Mouse (Mus musculus): ENCODE measurements around the gene Gm11020. TPM values are rescaled to one million over a fixed set of nuclear protein-coding genes. Genes with fewer than 3 reads are reported as not detected.

Gm11020 gene
- polyA plus RNA-seq, 1 experiment = not detected

- H3ac ChIP-seq (ENCODE audit: control insufficient read depth, insufficient read length, low read depth) = peak overlapping the region; percentile 77
- peak overlapping the region; percentile 78 for H3K4me3 ChIP-seq (ENCODE audit: insufficient read depth, poor library complexity, severe bottlenecking)
- TF ChIP-seq USF1 (IDR thresholded peaks at IDR 0.05; ENCODE audit: low read depth) (peak; percentile 89), CEBPB (IDR thresholded peaks at IDR 0.05; ENCODE audit: low read depth) (no peak), MAX (IDR thresholded peaks at IDR 0.05) (peak; percentile 17)
- peaks cover 32% of the 10 kb centered on the region for H3K36me3 ChIP-seq (ENCODE audit: control insufficient read depth, insufficient read depth)
- H3K79me2 ChIP-seq (ENCODE audit: control insufficient read depth, insufficient read depth) = peaks cover 19% of the 10 kb centered on the region
- H3K27me3 ChIP-seq (ENCODE audit: control insufficient read depth, insufficient read depth, insufficient read length) = no peaks in the 10 kb centered on the region
- H3K79me3 ChIP-seq (ENCODE audit: low read depth) = peaks cover 8% of the 10 kb centered on the region
These were observed 19.8 kb downstream of the Gm11020 start for GRCm38 (mm10) chr8:104341106-104341561.

GRCm38 (mm10) chr8:104341678-104342077 is 20.3 kb downstream of the Gm11020 start:
- H3K79me2 ChIP-seq (ENCODE audit: control insufficient read depth, insufficient read depth) = peaks cover 19% of the 10 kb centered on the region
- H3ac ChIP-seq (ENCODE audit: control insufficient read depth, insufficient read length, low read depth) = peak overlapping the region; percentile 77
- H3K27me3 ChIP-seq (ENCODE audit: control insufficient read depth, insufficient read depth, insufficient read length) = no peaks in the 10 kb centered on the region
- peaks cover 37% of the 10 kb centered on the region for H3K36me3 ChIP-seq (ENCODE audit: control insufficient read depth, insufficient read depth)
- peak overlapping the region; percentile 78 for H3K4me3 ChIP-seq (ENCODE audit: insufficient read depth, poor library complexity, severe bottlenecking)
- no peak for TF ChIP-seq FOSL1 (IDR thresholded peaks at IDR 0.05; ENCODE audit: insufficient read depth, low read length, poor library complexity, severe bottlenecking)
- no peak for TF ChIP-seq MYOG (IDR thresholded peaks at IDR 0.05; ENCODE audit: control insufficient read depth, extremely low read depth, insufficient read length)
- no peak for TF ChIP-seq USF1 (IDR thresholded peaks at IDR 0.05; ENCODE audit: low read depth)
- TF ChIP-seq CEBPB (IDR thresholded peaks at IDR 0.05; ENCODE audit: low read depth) = no peak
- no peak for TF ChIP-seq CTCF (IDR thresholded peaks at IDR 0.05; ENCODE audit: control insufficient read depth, insufficient read depth, insufficient read length)
- no peak for TF ChIP-seq MAX (IDR thresholded peaks at IDR 0.05)
- no peak for TF ChIP-seq MYOD1 (IDR thresholded peaks at IDR 0.05; ENCODE audit: control insufficient read depth, insufficient read length, low read depth)
- peaks cover 8% of the 10 kb centered on the region for H3K79me3 ChIP-seq (ENCODE audit: low read depth)

GRCm38 (mm10) chr8:104342426-104342825 is 21.1 kb downstream of the Gm11020 start:
- peaks cover 8% of the 10 kb centered on the region for H3K79me3 ChIP-seq (ENCODE audit: low read depth)
- H3ac ChIP-seq (ENCODE audit: control insufficient read depth, insufficient read length, low read depth) = no peak overlapping the region
- no peaks in the 10 kb centered on the region for H3K27me3 ChIP-seq (ENCODE audit: control insufficient read depth, insufficient read depth, insufficient read length)
- H3K36me3 ChIP-seq (ENCODE audit: control insufficient read depth, insufficient read depth) = peaks cover 44% of the 10 kb centered on the region
- TF ChIP-seq USF1 (IDR thresholded peaks at IDR 0.05; ENCODE audit: low read depth) = no peak
- no peak for TF ChIP-seq CEBPB (IDR thresholded peaks at IDR 0.05; ENCODE audit: low read depth)
- TF ChIP-seq MYOD1 (IDR thresholded peaks at IDR 0.05; ENCODE audit: control insufficient read depth, insufficient read length, low read depth) = no peak
- no peak for TF ChIP-seq MAX (IDR thresholded peaks at IDR 0.05)
- TF ChIP-seq FOSL1 (IDR thresholded peaks at IDR 0.05; ENCODE audit: insufficient read depth, low read length, poor library complexity, severe bottlenecking) = no peak
- no peak for TF ChIP-seq CTCF (IDR thresholded peaks at IDR 0.05; ENCODE audit: control insufficient read depth, insufficient read depth, insufficient read length)
- TF ChIP-seq MYOG (IDR thresholded peaks at IDR 0.05; ENCODE audit: control insufficient read depth, extremely low read depth, insufficient read length) = no peak
- H3K79me2 ChIP-seq (ENCODE audit: control insufficient read depth, insufficient read depth) = peaks cover 19% of the 10 kb centered on the region
- no peak overlapping the region for H3K4me3 ChIP-seq (ENCODE audit: insufficient read depth, poor library complexity, severe bottlenecking)

DNA sequence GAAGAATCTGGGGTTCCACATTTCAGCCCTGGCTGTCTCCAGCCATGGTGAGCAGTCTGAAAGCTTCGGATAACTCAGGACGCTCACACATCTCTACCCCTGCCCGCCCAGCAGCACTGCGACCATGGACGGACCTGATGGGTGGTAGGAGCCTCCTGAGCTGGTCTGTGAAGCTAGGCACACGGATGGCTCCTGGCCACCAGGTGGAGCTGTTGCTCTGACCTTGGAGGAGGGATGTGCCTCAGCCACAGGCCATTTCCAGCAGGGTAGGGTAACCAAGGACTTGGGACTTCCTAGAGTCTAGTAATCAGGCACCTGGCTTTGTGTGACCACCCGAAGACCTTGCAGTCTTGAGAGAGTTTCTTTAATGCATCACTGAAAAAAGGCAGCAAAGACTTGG is 22.6 kb downstream of the Gm11020 start:
- peaks cover 59% of the 10 kb centered on the region for H3K36me3 ChIP-seq (ENCODE audit: control insufficient read depth, insufficient read depth)
- no peak overlapping the region for H3K4me3 ChIP-seq (ENCODE audit: insufficient read depth, poor library complexity, severe bottlenecking)
- no peak overlapping the region for H3ac ChIP-seq (ENCODE audit: control insufficient read depth, insufficient read length, low read depth)
- H3K79me3 ChIP-seq (ENCODE audit: low read depth) = peaks cover 8% of the 10 kb centered on the region
- no peaks in the 10 kb centered on the region for H3K27me3 ChIP-seq (ENCODE audit: control insufficient read depth, insufficient read depth, insufficient read length)
- peaks cover 19% of the 10 kb centered on the region for H3K79me2 ChIP-seq (ENCODE audit: control insufficient read depth, insufficient read depth)
- no peak for TF ChIP-seq FOSL1 (IDR thresholded peaks at IDR 0.05; ENCODE audit: insufficient read depth, low read length, poor library complexity, severe bottlenecking)
- TF ChIP-seq MYOD1 (IDR thresholded peaks at IDR 0.05; ENCODE audit: control insufficient read depth, insufficient read length, low read depth) = no peak
- TF ChIP-seq USF1 (IDR thresholded peaks at IDR 0.05; ENCODE audit: low read depth) = no peak
- peak; percentile 98 for TF ChIP-seq CTCF (IDR thresholded peaks at IDR 0.05; ENCODE audit: control insufficient read depth, insufficient read depth, insufficient read length)

DNA sequence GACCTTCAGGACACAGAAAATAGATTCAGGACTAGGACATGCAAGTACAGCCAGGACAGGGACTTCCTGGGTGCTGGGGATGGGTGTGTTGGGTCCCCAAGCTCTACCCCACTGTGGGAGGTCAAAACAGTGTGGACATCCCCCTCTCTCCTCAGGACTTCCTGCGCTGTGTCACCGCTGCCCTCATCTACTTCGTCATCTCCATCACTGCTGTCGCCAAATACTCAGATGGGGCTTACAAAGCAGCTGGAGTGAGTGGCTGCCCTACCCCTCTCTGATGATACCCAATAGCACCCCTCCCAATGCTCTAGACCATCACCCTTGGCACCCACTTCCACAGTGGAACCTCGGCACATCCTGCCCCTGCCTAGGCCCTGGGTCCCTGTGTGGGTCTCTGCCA is 23.3 kb downstream of the Gm11020 start:
- no peaks in the 10 kb centered on the region for H3K27me3 ChIP-seq (ENCODE audit: control insufficient read depth, insufficient read depth, insufficient read length)
- H3K79me3 ChIP-seq (ENCODE audit: low read depth) = peaks cover 8% of the 10 kb centered on the region
- peaks cover 19% of the 10 kb centered on the region for H3K79me2 ChIP-seq (ENCODE audit: control insufficient read depth, insufficient read depth)
- no peak overlapping the region for H3ac ChIP-seq (ENCODE audit: control insufficient read depth, insufficient read length, low read depth)
- no peak for TF ChIP-seq USF1 (IDR thresholded peaks at IDR 0.05; ENCODE audit: low read depth)
- peaks cover 59% of the 10 kb centered on the region for H3K36me3 ChIP-seq (ENCODE audit: control insufficient read depth, insufficient read depth)
- no peak overlapping the region for H3K4me3 ChIP-seq (ENCODE audit: insufficient read depth, poor library complexity, severe bottlenecking)

DNA sequence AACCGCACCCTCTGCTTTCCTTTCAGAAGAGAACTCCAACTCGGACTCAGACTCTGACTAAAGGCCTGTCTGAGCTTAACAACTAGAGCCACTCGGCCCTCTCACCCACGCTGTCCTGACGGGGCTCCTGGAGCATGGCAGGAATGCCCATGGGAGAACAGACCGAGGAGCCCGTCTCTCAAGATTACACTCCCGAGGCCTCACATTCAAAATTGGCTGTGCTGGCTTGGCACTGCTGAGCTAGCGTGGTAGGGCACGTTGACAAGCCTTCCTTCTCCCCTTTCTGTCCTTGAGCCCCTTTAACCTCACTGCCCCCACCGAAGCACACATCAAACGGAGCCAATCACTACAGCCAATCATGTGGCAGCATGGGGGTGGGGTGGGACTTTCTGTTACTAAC is 25.3 kb downstream of the Gm11020 start:
- no peak overlapping the region for H3K4me3 ChIP-seq (ENCODE audit: insufficient read depth, poor library complexity, severe bottlenecking)
- peaks cover 5% of the 10 kb centered on the region for H3K79me3 ChIP-seq (ENCODE audit: low read depth)
- no peak for TF ChIP-seq FOSL1 (IDR thresholded peaks at IDR 0.05; ENCODE audit: insufficient read depth, low read length, poor library complexity, severe bottlenecking)
- no peak for TF ChIP-seq MAX (IDR thresholded peaks at IDR 0.05)
- no peak for TF ChIP-seq CEBPB (IDR thresholded peaks at IDR 0.05; ENCODE audit: low read depth)
- H3ac ChIP-seq (ENCODE audit: control insufficient read depth, insufficient read length, low read depth) = no peak overlapping the region
- peaks cover 8% of the 10 kb centered on the region for H3K79me2 ChIP-seq (ENCODE audit: control insufficient read depth, insufficient read depth)
- no peaks in the 10 kb centered on the region for H3K27me3 ChIP-seq (ENCODE audit: control insufficient read depth, insufficient read depth, insufficient read length)
- H3K36me3 ChIP-seq (ENCODE audit: control insufficient read depth, insufficient read depth) = peaks cover 59% of the 10 kb centered on the region
